Mouse (Mus musculus) olfactory bulb, adult 2 months (tissue): ENCODE results near the gene Prss58.

ENCODE experiments used
- CTCF ChIP-seq: fragments of 200-500 bp; IDR thresholded peaks from 2 replicates; pipeline ENCODE4 v1.5.1; 2012; ENCODE audit warnings: low read depth, mild to moderate bottlenecking, low read length, moderate library complexity; ENCODE audit not compliant: insufficient read depth
- POLR2A ChIP-seq: fragments of 200-500 bp; IDR thresholded peaks from 2 replicates; pipeline ENCODE4 v1.6.1; 2012; ENCODE audit warnings: mild to moderate bottlenecking, low read depth, low read length, moderate library complexity; ENCODE audit not compliant: insufficient read depth

DNA sequence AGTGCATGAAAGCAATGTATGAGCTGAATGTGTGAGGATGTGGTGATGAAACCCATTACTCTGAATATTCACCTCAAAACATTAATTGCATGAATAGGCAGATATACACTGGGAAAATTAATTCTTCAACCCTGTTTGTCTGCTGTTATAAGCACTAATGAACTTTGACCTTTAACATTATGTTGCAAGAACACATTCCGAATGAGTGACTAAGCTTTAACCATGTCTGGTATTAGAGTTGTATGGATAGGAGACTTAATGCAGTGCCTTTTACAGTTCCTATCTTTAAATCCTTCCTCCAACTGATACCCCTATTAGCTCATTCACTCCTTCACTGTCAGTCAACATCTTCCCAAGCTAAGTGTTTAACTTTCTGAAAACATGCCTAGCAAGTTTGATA is 5.5 kb downstream of the Prss58 start:
- TF ChIP-seq CTCF (no peak), POLR2A (no peak)
